Mouse (Mus musculus): ENCODE measurements at regions not wholly inside any gene's neighbourhood (a gene's known extent, or its start where the extent isn't known, plus 50 kb on each side); places are given as distances from the start of the nearest gene placed in this dataset.

DNA sequence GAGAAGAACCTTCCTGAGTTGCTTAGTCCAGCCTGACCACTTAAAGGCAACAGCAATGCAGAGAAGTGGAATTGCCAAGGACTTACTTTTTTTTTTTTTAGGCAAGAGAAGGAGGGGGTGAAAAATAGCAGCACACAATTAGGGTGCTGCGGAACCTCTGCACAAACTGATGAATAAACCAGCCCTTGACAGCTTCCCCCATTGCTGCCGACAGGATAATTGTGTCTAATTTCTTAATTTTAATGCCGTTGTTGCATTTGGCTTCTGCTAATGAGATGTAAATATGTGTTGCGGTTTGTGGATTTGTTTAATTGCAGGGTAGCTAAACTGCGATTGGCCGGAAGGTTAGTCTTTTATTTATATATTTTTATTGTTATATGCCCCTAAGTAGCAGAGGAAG lies 157.5 kb upstream of the B3gat1 start:
- DNase-seq: no peak

DNA sequence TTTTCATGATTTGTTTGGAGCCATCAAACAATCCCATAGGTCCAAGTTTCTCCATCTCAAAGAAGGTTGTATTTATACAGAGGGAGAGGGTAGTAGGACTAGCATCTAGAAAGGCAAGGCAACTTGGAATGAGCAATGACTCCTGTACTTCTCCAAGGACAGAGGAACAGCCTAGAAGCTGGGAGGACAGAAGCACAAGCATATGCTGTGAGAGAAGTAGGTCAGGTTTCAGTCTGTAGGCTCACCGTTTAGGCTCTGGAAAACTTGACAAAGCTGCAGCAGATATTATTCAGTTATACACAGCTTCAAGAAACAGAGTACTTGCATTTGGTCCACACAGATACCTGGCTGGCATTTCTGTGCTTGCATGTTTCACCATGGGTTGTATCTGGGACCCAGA lies 131.5 kb upstream of the B3gat1 start:
- no peak for DNase-seq

DNA sequence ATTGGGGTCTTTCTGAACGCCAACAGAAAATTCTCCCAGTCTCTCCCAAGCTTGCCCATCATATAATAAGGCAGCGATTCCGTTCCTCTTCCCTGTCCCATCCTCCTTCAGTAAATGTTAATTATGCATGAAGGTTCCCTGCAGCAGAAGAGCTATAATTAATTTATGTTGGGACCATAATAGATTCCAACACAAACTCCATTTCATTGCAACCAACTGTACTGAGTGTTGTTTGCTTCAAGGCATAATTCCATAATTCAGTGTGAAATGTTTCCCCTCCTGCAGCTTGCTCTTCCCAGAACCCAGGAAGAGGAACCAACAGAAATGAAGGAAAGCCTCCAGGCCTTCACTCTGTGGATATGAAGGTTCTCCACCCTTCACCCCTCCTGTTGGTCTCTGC lies 129.0 kb upstream of the B3gat1 start:
- no peak for DNase-seq

DNA sequence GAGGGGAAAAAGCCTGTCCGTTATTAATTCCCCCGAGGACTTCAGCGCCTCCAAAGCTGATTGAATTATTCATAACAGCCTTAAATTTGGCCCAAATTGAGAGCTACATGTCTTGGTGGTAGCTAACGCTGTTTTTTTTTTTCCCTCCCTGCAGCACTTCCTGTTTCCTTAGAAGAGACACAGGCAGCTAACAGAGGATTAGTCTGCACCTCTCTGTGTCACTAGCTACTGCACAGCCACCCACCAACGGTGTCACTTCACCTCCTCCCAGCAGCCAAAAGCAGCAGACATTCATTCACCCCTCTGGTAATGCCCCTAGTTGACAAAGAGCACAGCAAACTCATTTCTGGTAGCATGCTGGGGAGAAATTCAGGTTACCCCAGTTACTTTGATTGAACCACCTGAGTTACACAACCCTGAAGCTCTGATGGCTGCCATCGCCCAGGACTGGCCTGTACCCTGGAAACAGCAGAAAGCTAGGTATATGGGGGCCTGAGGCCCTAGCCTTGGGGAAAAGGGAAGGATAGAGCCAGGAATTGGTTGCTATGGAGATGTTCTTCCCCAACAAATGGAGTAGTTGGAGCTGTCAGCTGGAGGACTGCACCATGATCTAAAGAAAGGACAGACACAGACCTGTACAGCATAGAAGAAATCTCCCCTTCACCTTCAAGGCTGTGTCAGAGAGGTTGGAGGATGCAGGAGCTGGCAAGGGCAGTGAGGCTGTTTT lies 121.7 kb upstream of the B3gat1 start:
- no peak for DNase-seq

DNA sequence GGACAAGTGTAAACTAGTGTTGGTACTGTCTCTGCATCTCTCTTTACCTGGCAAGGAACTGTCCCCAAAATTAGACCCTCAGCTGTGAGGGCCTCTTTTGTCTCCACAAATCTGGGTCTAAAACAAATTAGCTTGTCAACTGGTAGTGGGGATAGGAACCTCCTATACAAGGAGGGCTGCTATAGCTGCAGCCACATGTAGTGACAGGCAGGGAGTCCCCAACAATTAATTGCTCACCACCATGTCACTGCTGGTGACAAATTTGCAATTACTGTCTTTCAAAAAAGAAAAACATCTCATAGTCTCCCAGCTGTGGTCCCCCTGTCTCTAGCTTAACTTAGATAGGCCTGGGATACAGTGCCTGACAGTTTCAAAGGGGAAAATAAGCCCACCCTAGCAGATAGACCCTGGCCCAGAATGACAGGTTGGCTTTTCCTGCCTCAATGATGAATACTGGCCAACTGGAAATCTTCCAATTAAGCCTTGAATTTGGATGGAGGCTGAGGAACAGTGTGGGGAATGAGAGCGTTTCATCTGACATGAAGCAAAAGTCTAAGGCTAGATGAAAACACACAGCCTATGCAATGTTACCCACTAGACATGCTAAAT lies 110.6 kb upstream of the B3gat1 start:
- peak; percentile 37 to 61 for DNase-seq

DNA sequence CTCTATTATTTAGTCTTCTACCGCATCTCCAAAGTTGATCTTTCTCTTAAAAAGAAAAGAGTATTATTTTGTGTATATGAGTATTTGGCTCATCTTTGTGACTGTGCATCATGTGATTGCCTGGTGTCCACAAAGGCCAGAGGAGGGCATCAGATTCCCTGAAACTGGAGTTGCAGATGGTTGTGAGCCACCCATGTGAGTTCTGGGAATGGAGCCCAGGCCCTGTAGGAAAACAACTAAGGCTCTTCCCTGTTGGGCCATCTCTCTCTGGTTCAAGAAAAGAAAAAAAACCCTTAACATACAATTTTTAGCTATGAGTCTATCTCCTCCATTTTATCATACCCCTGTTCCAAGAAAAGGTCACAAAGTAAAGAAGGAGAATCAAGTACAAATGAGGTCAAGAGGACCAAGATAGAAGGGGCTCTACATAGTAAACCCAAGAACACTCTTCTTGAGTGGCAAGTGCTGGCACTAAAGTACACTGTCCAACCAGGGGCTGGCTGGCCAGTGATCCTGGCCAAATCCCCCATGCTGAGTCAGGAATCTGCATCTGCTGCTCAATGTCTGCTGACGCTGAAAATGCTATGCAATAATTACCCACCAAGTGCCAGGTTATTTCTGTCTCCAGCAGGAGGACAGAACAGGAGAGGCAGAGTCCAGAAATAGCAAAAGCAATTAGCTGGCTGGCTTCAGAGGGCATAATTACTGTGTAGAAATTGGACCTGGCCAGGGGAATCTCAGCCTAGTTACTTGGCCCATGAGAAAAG lies 108.2 kb upstream of the B3gat1 start:
- DNase-seq: peak; percentile 95 to 96

DNA sequence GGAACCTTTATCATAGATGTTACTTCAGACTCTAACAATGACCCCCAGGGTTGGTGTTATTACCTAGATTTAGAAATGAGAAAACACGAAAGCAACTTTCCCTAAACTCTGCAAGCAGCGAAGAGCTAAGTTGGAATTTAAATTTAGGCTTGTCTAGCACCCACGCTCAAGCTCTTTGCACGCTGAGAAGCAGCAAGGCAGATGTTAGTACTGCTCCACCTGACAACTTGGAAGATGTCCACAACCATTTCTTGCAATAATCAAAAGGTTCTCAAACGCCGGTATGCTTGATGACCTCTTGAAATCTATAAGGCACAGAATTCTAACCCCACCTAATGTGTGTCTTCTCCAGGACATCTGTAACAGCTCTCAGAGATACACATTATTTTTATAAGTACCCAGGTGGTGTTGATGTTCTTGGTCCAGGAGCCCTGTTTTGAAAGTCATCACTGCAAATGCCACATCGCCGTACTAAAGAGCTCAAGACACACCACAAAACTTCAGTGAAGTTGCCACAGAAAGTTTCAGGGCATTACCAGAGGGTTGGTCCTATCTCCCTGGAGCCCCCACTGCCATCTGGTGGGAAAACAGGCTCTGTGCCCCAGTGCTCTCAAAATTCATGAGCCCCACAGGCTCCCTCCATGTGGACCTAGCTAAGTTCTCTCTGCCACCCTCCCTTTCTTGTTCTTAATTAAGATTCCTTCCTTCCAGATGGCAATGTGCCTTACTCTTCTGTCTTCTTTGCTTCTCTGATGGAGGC lies 100.5 kb upstream of the B3gat1 start:
- DNase-seq: peak; percentile 19 to 30

DNA sequence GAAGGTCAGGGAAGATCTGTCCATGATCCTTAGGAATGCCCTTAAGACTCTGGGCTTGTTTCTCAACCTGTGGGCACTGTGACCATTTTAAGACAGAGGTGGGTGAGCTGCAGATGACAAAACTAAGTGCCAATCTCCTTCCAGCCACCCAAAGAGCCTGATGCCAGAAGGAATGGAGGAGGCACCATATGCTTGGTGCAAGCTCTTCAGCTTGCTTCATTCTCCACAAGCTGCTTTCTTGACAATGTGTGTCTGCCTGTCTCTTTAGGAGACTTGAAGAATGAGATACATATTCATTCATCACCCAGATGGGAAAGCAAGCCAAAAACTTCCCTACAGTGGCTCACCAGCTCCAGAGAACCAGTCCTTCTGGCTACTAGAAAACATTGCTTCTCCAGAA lies 98.3 kb upstream of the B3gat1 start:
- no peak for DNase-seq

DNA sequence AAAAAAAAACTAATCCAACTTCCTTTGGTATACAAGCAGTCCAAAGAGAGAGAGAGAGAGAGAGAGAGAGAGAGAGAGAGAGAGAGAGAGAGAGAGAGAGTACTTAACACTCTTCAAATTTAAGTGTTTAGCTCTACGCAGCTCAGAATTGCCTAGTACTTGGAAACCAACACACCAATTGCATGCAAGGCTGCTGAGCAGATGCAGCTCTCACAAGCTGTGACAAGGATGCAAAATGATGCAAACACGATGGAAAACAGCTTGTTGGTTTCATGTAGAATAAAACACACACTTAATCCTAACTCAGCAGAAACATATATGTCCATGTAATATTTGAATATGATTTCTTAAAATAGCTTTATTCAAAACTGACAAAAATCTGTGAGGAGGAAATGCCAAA lies 94.9 kb upstream of the B3gat1 start:
- DNase-seq: no peak

DNA sequence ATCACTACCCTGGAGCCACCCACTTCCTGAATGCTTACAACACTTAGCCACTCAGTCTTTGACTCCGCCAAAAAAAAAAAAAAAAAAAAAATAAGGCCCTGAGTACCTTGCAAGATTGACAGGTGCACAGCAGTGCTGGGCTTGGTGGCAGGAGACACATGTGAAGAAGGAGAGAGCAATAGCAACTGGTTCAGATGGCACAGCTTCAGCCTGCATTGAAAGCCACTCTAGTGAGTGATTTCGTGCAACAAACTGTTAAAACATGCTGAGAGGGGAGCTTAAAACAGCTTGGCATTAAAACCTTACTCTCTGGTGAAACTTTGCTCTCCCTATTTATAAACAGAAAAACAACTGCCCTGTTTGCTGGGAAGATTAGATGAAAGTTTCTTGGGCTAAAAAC lies 91.2 kb upstream of the B3gat1 start:
- no peak for DNase-seq

DNA sequence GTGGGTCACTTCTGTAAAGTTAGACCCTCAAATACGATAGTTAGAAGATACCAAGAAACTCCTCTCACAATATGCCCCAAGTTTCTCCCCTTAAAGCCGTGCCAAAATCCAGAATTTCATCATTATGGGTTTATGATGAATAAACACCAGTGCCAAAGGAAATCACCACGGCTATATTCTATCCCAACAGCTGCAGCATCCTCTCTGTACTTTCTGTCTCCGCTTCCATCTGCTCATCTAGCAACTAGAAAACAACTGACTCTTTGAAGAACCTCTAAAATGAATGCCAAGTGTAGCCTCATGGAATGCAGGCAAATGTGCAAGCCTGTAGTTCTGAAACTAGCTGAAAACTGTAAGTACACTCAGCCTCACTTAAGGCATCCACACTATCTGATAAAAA lies 90.7 kb upstream of the B3gat1 start:
- no peak for DNase-seq

DNA sequence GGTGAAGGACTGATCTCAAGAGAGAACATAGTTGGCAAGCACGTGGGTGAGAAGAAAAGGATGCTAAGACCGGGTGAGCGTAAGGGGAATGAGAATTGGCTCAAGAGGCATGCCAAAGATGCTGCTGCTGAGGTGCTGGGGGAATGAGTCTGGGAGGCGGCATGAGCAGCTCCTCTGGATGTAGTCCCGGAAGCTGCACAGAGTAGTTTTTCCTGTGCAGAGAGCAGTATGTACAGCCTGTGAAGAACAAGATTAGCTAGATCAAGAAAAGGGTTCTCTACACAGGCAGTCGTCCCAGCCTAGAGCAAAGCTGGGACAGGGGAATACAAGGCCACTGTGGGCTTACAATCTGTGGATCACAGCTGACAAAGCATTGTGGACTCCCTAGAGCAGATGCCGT lies 84.0 kb upstream of the B3gat1 start:
- no peak for DNase-seq

DNA sequence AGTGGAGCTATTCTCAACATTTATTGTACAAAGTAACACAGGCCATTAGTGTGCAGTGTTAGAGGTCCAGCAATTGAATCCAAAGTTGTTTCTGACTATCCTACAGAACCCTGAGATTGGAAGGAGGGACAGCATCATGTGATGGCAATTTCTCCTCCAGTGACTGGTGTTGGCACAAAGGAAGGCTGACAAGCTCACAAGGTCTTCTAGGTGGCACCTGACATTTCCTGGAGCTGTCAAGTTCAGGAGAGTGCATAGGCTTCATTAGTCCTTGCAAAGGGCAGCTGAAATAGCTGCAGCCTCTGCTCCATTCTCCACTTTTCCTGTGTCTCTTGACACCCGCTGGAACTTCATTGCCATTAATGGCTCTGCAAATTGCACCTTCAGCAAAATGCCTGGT lies 80.6 kb upstream of the B3gat1 start:
- no peak for DNase-seq

DNA sequence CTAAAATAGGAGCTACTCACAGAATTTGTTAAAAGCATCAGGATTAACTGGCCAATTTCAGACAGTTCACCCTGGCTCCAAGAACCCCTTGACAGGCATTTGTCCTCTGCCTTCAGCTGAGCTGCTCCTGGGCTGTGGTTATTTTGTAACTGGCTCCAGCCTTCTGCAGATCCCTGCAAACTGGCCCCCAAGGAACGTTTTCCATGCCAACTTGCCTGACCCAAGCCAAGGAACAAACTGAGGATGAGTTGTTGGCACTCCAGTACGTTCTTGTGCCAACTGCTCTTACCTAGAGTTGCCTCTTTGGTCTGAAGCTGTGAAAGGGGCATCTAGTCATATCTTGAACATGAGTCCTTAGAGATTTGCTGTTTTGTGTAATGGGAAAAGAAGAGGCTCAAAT lies 74.2 kb upstream of the B3gat1 start:
- peak; percentile 69 to 84 for DNase-seq

DNA sequence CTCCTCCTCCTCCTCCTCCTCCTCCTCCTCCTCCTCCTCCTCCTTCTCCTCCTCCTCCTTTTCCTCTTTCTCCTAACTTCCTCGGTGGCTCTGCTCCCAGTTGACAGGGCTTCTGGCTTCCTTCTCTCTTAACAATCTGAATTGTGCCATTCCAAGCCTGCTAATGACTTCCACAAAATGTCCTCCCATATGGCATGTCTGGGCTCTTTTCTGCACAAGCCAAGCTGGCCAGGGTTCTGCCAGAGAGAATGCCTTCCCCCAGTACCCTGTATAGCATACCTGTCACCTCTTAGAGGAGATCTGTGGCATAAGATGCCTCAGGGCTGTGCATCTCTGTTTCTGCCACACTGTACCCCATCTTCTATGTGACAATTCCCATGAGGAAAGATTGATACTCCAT lies 70.0 kb upstream of the B3gat1 start:
- DNase-seq: peak; percentile 68 to 77

DNA sequence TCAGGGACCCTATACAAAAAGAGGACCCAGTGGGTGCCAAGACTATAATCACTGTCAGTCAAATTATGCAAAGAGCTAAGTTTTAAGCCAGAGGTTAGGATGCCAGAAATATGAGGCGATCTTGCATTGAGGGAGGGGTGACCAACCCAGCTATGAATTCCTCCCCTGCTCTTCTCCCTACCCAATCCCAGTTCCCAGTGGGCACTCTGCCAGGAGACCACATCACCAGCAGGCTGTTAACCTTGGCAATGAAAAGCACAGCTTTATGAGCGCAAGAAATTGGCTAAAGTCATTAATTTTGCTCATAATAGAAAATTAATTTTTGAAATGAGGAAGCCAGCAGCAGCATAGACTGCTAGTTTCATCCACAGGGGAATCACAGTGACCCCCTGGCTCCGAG lies 65.7 kb upstream of the B3gat1 start:
- peak; percentile 92 to 93 for DNase-seq

DNA sequence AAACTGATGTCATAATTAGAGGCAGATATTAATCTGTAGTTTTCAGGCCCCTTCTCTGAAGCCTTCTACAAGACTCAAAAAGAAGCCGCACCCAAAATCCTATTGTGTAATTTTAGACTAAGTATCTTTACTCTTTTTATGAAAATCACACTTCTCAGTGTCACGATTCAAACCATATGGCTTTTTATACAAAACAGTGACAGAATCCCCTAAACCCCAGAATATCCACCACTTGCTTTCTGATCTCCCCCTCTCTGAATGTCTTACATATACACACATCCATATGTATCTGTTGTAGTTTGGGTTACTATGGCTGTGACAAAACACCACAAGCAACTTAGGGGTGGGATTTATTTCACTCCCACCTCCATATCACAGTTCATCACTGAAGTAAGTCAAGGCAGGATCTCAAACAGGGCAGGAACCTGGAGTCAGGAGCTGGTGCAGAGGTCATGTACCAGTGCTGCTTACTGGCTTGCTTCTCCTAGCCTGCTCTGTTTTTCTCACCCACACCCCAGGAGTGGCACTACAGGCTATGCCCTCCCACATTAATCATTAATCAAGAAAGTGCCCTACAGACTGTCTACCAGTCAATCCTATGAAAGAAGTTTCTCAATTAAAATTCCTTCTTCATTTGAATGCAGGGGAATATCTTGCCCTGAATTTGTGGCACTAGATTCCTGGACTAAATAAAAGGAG lies 59.3 kb upstream of the B3gat1 start:
- no peak for DNase-seq

DNA sequence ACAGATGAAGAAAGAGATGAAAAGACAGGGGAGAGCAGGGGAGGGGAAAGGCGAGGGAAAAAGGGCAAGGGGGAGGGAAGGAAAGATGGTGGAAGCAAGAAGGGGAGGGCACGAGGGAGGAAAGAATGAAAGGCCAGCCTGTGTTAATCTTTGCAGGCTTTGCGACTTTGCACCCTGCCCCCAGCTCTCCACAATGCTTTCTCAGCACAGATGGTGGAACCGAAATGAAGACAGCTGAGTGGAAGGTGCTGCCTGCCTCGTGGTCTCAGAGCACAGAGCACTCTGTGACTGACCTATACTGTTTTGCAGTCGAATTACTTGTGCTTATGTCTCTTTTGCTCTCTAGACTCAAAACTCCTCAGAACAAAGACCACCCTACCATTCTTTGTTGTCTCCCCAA lies 55.2 kb upstream of the B3gat1 start:
- DNase-seq: peak; percentile 53 to 57

DNA sequence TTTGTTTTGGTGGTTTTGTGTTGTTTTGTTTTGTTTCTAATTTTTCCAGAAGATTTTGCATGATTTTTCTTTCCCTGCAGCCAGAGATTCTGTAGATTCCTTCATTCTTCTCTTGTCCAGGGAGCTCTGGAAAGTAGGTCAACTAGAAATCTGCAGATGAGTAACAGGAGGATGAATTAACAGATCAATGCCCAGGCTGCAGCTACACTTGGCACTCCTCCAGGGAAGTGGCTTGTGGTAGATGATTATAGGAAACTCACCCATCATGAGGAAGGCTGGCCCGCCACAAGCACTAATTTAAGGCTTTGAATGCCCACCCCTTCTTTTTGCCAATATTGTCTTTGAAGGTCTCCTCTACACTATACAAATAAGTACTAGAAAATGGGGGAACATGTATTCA lies 52.0 kb upstream of the B3gat1 start:
- peak; percentile 74 to 79 for DNase-seq
